Mouse (Mus musculus) embryonic facial prominence, embryonic 14.5 days (tissue): ENCODE measurements at regions not wholly inside any gene's neighbourhood (a gene's known extent, or its start where the extent isn't known, plus 50 kb on each side); places are given as distances from the start of the nearest gene placed in this dataset.

Experiments
- ATAC-seq: fragments of 200-750 bp; cut with Nextera tagmentation; 2 replicates; pipeline ENCODE4 v1.8.0; 2017; ENCODE audit warnings: low read depth, moderate number of reproducible peaks, moderate TSS enrichment
- DNase-seq: peaks from one replicate; pipeline ENCODE4 v3.0.0-alpha.2; 2015; ENCODE audit warnings: low spot score
- H3K27ac ChIP-seq: fragments of 300-500 bp; sonication (generic); replicated peaks from 2 replicates; pipeline ENCODE4 v1.5.1; 2014; ENCODE audit warnings: low read depth, mild to moderate bottlenecking, low read length, moderate library complexity
- H3K27me3 ChIP-seq: fragments of 300-500 bp; sonication (generic); replicated peaks from 2 replicates; pipeline ENCODE4 v1.6.1; 2014; ENCODE audit warnings: low read length; ENCODE audit not compliant: control insufficient read depth, insufficient read depth
- H3K36me3 ChIP-seq: fragments of 300-500 bp; sonication (generic); 2 replicates; pipeline ENCODE4 v1.6.1; 2014; ENCODE audit warnings: low read length, mixed read lengths; ENCODE audit not compliant: control insufficient read depth, insufficient read depth
- H3K4me1 ChIP-seq: fragments of 300-500 bp; sonication (generic); 2 replicates; pipeline ENCODE4 v1.6.1; 2014; ENCODE audit warnings: antibody characterized with exemption, low read length; ENCODE audit not compliant: control insufficient read depth, insufficient read depth
- H3K4me2 ChIP-seq: fragments of 300-500 bp; sonication (generic); 2 replicates; pipeline ENCODE4 v1.6.1; 2014; ENCODE audit warnings: low read depth, mild to moderate bottlenecking, low read length, moderate library complexity, mixed read lengths
- H3K4me3 ChIP-seq: fragments of 300-500 bp; sonication (generic); 2 replicates; pipeline ENCODE4 v1.5.1; 2014; ENCODE audit warnings: low read depth, mild to moderate bottlenecking, low read length
- H3K9ac ChIP-seq: fragments of 300-500 bp; sonication (generic); 2 replicates; pipeline ENCODE4 v1.6.1; 2014; ENCODE audit warnings: low read depth, mild to moderate bottlenecking, low read length, moderate library complexity, mixed read lengths
- H3K9me3 ChIP-seq: fragments of 300-500 bp; sonication (generic); 2 replicates; pipeline ENCODE4 v1.6.1; 2016; ENCODE audit warnings: low read length; ENCODE audit not compliant: control insufficient read depth
- WGBS: fragments of 180-500 bp; shearing (Covaris S2); extraction: QIAGEN DNeasy Blood & Tissue Kit; methylation state at CpG from one replicate; pipeline ENCODE4 v1.1.7; 2014; 5-methylcytosine and 5-hydroxymethylcytosine counted together

DNA sequence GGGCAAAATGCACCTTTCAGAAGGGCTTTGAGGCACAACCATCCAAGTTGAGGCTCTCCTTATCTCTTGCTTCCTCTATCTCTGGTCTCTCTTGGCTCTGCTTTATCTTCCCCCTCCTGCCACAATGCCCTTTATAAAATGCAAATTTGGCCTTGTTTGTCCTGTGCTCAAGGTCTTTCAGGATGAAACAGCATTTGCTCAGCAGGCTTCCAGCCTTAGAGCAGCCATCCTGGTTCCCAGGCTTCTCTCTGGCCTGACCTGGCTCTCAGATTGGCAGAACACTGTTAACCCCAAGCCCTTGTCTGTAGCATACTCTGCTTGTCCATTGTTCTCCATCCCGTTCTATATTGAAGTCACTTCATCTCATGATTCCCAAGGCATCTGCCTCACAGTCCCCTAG lies 579.3 kb downstream of the Tmem182 start:
- WGBS = 40% methylated on average over 1 of the region's 1 CpGs
- Histone ChIP-seq H3K9ac (no peak overlapping the region), H3K36me3 (no peaks in the 10 kb centered on the region), H3K4me3 (no peak overlapping the region), H3K27ac (no peak overlapping the region), H3K4me2 (no peak overlapping the region), H3K4me1 (0 out of 2 replicates have a peak, but pooled peaks cover 2% of the 10 kb centered on the region), H3K9me3 (no peaks in the 10 kb centered on the region), H3K27me3 (no peaks in the 10 kb centered on the region)
- no peak for DNase-seq
- ATAC-seq = no peak

GRCm38 (mm10) chr1:41386435-41386834 lies 581.0 kb downstream of the Tmem182 start:
- H3K36me3 ChIP-seq = no peaks in the 10 kb centered on the region

DNA sequence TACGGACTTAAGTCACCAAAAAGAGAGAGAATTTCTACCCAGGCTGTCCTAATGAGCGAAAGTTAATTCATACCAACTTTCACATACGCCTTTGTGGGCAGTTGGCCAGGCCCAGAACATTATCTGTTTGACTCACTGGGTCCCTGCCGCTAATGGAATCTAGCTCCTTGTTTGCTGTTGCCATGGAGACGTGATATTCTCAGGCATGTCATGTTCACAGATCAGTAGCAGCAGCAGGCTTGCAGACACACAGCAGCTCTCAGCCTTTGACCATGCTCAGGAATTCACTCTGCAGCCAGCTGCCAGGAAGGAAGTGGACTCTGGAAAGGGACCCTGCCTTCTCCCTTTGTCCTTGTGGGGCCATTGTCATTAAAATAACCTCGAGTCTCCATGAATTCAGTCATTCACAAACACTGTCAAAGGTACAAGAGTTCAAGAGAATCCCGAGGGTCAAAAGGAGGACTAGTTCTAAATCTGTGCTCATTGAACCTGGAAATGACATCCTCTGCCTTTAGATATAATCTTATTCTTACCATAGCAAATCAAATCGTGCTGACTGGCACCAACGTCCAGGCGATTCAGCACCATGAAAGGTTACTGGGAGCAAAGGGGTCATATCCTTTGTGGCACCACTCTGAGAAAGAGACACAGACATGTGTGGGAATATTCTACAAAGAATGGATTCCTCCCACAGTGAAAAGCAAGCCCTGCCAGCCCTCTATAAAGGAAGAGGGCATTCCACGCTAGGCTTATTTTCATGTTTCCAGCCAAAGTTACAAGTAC lies 584.9 kb downstream of the Tmem182 start:
- no peak overlapping the region for H3K9ac ChIP-seq
- DNase-seq (peak; percentile 94), ATAC-seq (peak; percentile 84)
- 0 out of 2 replicates have a peak overlapping the region, but pooled peaks have one; percentile 18 for H3K27ac ChIP-seq
- no peaks in the 10 kb centered on the region for H3K27me3 ChIP-seq
- H3K9me3 ChIP-seq = no peaks in the 10 kb centered on the region
- H3K4me1 ChIP-seq = peaks cover 10% of the 10 kb centered on the region
- no peak overlapping the region for H3K4me2 ChIP-seq
- no peak overlapping the region for H3K4me3 ChIP-seq
- 16% methylated on average over 11 of the region's 11 CpGs for WGBS
- H3K36me3 ChIP-seq = no peaks in the 10 kb centered on the region

More at GRCm38 (mm10) chr1:41386435-41386834, 581.0 kb downstream of the Tmem182 start:
- H3K27me3 ChIP-seq = no peaks in the 10 kb centered on the region
- no peak overlapping the region for H3K9ac ChIP-seq
- H3K4me3 ChIP-seq = no peak overlapping the region
- ATAC-seq (no peak), DNase-seq (no peak)
- H3K4me1 ChIP-seq = peaks cover 10% of the 10 kb centered on the region
- no peak overlapping the region for H3K4me2 ChIP-seq
- no peaks in the 10 kb centered on the region for H3K9me3 ChIP-seq
- H3K27ac ChIP-seq = no peak overlapping the region
- WGBS = 51% methylated on average over 4 of the region's 4 CpGs

DNA sequence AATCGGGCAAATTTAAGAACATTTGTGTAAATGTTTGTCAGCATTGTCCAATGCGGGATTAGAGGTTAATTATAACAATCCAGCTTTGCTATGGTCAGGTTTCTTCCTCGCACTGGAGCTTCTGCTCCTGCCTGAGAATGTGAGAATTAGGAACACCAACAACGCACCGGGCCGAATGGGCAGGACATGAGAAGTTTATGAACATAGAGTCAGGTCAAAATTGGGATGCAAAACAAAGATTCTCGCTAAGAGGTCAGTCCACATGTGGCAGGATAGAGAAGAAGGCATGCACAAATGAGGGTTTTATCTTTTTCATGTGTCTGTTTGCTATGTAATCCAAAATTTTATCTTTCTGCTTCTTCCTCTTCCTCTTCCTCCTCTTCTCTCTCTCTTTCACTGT lies 585.7 kb downstream of the Tmem182 start:
- WGBS = 77% methylated on average over 7 of the region's 7 CpGs
- Histone ChIP-seq H3K36me3 (no peaks in the 10 kb centered on the region), H3K9ac (no peak overlapping the region), H3K27ac (no peak overlapping the region), H3K9me3 (no peaks in the 10 kb centered on the region), H3K27me3 (no peaks in the 10 kb centered on the region), H3K4me1 (peaks cover 10% of the 10 kb centered on the region), H3K4me3 (no peak overlapping the region), H3K4me2 (no peak overlapping the region)
- DNase-seq = no peak
- no peak for ATAC-seq

GRCm38 (mm10) chr1:41393287-41393686 lies 587.9 kb downstream of the Tmem182 start:
- no peak overlapping the region for H3K27ac ChIP-seq
- 59% methylated on average over 4 of the region's 4 CpGs for WGBS

DNA sequence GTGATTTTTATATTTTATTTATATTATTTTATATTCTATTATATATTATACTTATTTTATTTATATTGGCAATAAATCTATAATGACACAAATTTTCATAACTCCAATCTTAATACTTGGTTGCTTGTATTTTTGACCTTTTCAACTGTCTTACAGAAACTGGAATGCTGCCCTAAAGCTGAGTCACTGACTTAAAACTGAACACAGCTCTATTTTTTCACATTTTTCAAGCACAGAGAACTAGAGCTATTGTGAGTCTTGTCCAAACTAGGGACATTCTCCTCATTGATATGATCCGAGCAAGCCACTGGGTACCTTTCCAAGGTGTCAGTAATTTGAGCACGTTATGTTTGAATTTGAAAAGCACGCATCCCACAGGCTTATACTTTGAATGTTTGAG lies 589.7 kb downstream of the Tmem182 start:
- WGBS = 76% methylated on average over 3 of the region's 3 CpGs
- no peak overlapping the region for H3K9ac ChIP-seq
- peaks cover 4% of the 10 kb centered on the region for H3K4me1 ChIP-seq
- no peaks in the 10 kb centered on the region for H3K27me3 ChIP-seq
- DNase-seq = no peak
- no peak overlapping the region for H3K4me2 ChIP-seq
- ATAC-seq = no peak
- H3K36me3 ChIP-seq = no peaks in the 10 kb centered on the region
- no peak overlapping the region for H3K4me3 ChIP-seq
- H3K9me3 ChIP-seq = no peaks in the 10 kb centered on the region
- no peak overlapping the region for H3K27ac ChIP-seq

More at GRCm38 (mm10) chr1:41393287-41393686, 587.9 kb downstream of the Tmem182 start:
- Histone ChIP-seq H3K9me3 (no peaks in the 10 kb centered on the region), H3K9ac (no peak overlapping the region), H3K4me1 (peaks cover 10% of the 10 kb centered on the region), H3K36me3 (no peaks in the 10 kb centered on the region), H3K4me3 (no peak overlapping the region), H3K27me3 (no peaks in the 10 kb centered on the region), H3K4me2 (no peak overlapping the region)
- DNase-seq (no peak), ATAC-seq (no peak)

DNA sequence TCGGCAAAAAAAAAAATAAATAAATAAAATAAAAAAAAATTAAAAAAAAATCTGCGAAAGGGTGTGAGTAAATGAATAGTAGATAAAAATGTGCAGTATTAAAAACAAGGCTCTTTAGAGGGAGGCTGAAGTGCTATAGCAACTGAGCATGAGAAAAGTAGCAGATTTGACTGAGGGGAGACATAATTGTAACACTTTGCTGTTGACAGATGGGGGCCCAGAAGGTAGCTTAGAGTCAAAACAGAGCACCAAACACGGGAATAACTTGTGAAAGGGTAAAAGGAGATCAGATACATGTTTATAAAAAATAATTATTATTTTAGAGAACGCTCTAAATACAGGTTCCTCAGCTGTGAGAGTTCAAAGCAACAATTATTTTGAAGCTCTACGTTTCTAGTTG lies 605.1 kb downstream of the Tmem182 start:
- WGBS = 76% methylated on average over 5 of the region's 5 CpGs
- no peak for ATAC-seq
- Histone ChIP-seq H3K4me3 (no peak overlapping the region), H3K27me3 (no peaks in the 10 kb centered on the region), H3K27ac (no peak overlapping the region), H3K9ac (no peak overlapping the region), H3K9me3 (no peaks in the 10 kb centered on the region), H3K4me1 (no peaks in the 10 kb centered on the region), H3K36me3 (no peaks in the 10 kb centered on the region), H3K4me2 (no peak overlapping the region)
- DNase-seq = no peak

DNA sequence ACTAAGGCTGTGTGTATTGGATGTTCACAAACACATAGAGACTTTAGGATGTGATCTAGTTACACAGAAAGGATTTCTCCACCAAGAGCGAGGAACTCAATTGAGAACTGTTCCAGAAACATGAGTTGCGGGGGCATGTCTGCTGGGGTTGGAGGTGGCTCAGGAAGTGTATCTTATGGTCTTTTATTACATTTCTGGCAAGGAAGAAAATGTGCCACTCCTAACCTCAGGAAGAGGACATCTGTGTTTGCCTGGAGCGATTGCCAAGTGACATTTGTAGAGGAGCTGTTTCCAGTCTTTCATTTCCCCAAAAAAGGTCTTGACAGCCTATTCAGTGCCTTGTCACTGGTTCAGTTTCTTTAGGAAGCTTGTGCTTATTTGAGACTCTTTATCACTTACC lies 606.2 kb downstream of the Tmem182 start:
- Histone ChIP-seq H3K27me3 (no peaks in the 10 kb centered on the region), H3K4me3 (no peak overlapping the region), H3K9ac (no peak overlapping the region), H3K9me3 (no peaks in the 10 kb centered on the region), H3K4me1 (no peaks in the 10 kb centered on the region), H3K36me3 (no peaks in the 10 kb centered on the region), H3K27ac (no peak overlapping the region), H3K4me2 (no peak overlapping the region)
- DNase-seq = no peak
- ATAC-seq = no peak
- WGBS = 88% methylated on average over 3 of the region's 3 CpGs

- 84% methylated on average over 8 of the region's 8 CpGs for WGBS
- Histone ChIP-seq H3K27ac (no peak overlapping the region), H3K9me3 (no peaks in the 10 kb centered on the region), H3K4me2 (no peak overlapping the region), H3K9ac (no peak overlapping the region), H3K4me1 (no peaks in the 10 kb centered on the region), H3K36me3 (no peaks in the 10 kb centered on the region), H3K4me3 (no peak overlapping the region), H3K27me3 (no peaks in the 10 kb centered on the region)
- no peak for DNase-seq
- no peak for ATAC-seq
These were observed 606.7 kb downstream of the Tmem182 start for GRCm38 (mm10) chr1:41412078-41412477.
